Mouse (Mus musculus): Measurements from ENCODE around the gene Mid1. TPM values are rescaled to one million over a fixed set of nuclear protein-coding genes. Genes with fewer than 3 reads are reported as not detected.
"Not testable (repeated sequence)": the region's sequence is repeated elsewhere in the genome, so short reads cannot be mapped to it uniquely, and the experiment has no call there.

Gene Mid1
- polyA plus RNA-seq, 1 experiment = 13.8 TPM

DNA sequence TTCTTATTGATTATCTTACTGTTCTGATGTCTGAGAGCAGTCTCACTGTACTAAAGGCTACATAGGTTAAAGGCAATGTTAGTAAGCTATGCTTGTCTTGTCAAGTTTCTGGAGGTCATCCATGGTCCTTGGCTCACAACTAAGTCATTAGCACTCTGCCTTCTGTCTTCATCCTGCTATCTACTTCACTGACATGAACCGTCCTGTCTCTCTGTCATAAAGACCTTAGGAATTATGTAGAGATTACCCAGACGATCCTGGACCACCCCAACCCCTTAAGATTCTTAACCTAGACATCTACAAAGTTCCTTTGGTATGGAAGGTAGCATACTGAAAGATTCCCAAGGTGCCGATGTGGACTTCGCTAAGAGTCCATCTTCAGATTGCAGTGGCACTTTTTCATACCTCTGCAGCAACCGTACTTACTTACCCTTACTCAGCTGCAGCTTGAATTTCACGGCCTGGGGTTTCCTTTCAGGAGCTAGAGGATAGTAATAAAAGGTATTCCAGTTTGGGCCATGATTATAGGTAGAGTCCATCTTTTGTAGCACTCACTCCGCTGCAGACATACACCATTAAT is 292.9 kb downstream of the Mid1 start:
- H3K27me3 ChIP-seq (replicated peaks); H3K4me3 ChIP-seq (replicated peaks); H3K4me1 ChIP-seq: not testable (repeated sequence)
- H3K36me3 ChIP-seq (replicated peaks; ENCODE audit: low read length) = peaks cover 24% of the 10 kb centered on the region
- peaks cover 62% of the 10 kb centered on the region for H3K9me3 ChIP-seq

DNA sequence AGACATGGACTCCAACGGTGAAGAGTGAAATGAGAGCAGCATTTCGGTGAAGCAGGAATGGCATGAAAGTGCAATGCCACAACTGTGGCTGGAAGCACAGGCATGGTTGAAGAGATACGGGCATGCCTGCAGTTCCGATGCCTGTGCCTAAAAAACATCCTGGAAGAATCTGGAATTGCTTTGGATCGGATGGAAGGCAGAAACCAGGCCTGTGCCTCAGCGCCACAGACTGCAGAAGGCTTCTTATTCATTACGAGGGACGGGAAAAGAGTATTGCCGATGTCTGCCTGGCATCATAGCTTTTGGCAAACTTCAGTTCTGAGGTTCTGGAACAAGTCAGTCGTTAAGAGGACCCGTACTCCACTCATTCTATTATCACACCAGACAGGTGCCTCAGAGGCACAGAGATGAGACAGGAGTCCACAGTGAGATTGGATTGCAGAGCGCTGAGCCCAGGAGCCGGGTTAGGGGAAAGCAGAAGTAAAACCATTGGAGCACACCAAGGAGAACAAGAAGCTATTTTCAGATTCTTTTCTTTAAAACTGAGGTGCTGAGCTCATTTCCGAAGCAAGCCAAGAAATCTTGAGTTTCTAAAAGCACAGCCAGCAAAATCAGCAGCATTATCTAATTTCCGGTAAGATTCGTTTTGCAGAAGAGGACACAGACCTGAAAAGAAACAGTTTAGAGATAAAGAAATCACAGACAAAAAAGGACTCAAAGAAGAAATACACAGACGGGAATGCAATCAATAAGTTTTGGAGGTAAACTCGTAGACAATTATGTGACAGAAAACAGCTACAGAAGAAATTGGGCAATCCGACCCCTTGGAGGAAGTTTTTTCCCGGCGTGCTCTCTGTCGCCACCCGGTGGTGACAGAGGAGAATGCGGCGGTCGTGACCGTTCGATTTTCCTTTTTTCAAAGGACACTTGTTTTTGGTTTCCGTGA is 293.7 kb downstream of the Mid1 start:
- H3K9me3 ChIP-seq = peaks cover 69% of the 10 kb centered on the region
- peaks cover 26% of the 10 kb centered on the region for H3K36me3 ChIP-seq (replicated peaks; ENCODE audit: low read length)
- not testable (repeated sequence) for H3K4me3 ChIP-seq (replicated peaks); H3K27me3 ChIP-seq (replicated peaks); H3K4me1 ChIP-seq

DNA sequence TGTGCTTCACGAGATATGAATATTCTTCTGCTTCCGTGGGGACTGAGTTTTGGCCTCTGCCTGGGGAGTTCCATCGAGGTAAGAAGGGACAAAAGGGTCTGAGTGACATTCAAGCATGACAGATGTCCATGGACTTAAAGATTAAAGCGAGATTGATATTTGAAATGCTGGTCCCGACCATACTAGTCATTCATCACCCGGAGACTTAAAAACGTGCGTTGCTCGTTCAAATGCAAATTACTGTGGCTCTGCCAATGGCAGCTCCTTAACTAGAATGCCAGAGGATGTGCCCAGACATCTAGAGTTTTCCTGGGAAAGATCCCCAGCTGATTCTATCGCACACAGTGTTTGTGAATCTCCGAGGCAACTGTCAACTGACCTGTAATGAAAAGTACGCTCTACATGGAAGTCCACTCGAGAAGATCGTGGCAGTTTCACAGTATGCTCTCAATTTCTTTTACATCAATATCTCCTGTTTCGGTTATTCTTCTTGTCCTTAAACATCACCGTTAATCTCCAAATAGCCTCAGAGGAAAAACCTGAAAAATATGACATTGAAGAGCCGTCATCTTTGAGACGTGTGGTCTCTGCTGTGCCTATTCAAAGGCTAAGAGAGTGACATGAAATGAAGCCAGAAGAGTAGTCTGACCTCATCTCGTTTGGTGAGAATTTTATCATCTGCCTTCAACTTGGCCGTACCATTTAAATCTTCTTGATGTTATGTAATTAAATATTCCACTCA is 294.6 kb downstream of the Mid1 start:
- H3K4me3 ChIP-seq (replicated peaks); H3K27me3 ChIP-seq (replicated peaks); H3K4me1 ChIP-seq: not testable (repeated sequence)
- H3K36me3 ChIP-seq (replicated peaks; ENCODE audit: low read length) = peaks cover 25% of the 10 kb centered on the region
- peaks cover 67% of the 10 kb centered on the region for H3K9me3 ChIP-seq

DNA sequence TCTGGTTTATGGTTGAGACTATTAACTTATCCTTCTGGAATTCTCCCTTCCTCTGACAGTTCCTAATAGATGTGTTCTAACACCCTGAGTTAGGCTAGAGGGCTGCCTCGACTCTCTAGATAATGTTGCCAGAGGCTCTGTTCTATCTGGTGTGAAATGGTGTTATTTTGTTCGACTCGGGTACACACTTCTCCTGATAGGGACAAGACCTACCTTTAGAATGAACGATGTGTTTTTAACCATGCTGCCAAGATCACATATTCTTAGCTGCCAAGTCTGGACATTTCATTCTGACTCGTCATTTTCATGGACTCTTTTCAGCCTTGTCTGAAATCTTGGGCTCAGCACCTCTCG is 295.2 kb downstream of the Mid1 start:
- peaks cover 68% of the 10 kb centered on the region for H3K9me3 ChIP-seq
- not testable (repeated sequence) for H3K4me3 ChIP-seq (replicated peaks); H3K4me1 ChIP-seq; H3K27me3 ChIP-seq (replicated peaks)
- peaks cover 30% of the 10 kb centered on the region for H3K36me3 ChIP-seq (replicated peaks; ENCODE audit: low read length)

DNA sequence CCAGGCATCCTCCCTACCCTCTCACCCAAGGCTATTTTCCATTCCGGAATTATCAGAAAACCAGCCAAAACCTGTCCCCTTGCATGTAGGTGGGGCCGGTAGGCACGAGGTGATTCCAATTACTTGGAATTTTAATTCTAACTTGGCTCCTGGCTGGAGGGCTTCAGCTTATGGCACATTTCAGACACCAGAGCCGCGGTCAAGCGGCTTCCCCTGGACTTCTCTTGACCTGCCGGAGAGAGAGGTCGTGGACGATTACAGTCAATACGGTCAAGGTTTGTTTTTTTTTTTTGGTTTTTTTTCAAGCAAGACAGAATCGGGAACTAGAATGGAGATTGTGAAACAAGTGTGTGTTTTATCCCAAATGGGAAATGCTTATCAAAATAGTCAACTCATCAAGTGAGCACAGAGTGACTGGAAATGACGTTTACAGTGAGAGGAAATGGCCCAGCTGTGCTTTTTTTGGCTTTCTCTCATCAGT is 295.9 kb downstream of the Mid1 start:
- no peak overlapping the region for H3K4me3 ChIP-seq (replicated peaks)
- peaks cover 67% of the 10 kb centered on the region for H3K9me3 ChIP-seq
- H3K27me3 ChIP-seq (replicated peaks) = no peaks in the 10 kb centered on the region
- peaks cover 32% of the 10 kb centered on the region for H3K36me3 ChIP-seq (replicated peaks; ENCODE audit: low read length)
- H3K4me1 ChIP-seq = peaks cover 7% of the 10 kb centered on the region; the same call in 1 of the 2 replicates
- TF ChIP-seq GATA1 (IDR thresholded peaks at IDR 0.05; ENCODE audit: borderline replicate concordance, low read length) (no peak), FLI1 (IDR thresholded peaks at IDR 0.05; ENCODE audit: low read length) (no peak)

DNA sequence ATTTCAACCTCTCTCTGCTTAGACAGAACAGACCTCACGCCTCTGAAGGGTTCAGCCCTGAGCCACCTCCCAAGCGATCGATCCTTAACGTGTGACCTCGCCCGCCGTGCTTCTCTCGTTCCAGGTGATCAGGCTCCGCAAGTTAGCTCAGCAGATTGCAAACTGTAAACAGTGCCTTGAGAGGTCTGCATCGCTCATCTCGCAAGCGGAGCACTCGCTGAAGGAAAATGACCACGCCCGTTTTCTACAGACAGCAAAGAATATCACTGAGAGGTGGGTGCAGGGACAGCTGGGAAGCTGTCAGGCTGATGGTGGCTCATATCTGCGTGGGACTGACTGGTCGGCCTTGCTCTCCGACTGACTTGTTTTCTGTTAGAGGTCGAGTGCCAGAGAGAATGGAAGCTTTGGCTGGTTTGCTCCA is 296.8 kb downstream of the Mid1 start:
- peaks cover 36% of the 10 kb centered on the region for H3K36me3 ChIP-seq (replicated peaks; ENCODE audit: low read length)
- peaks cover 11% of the 10 kb centered on the region; the same call in 1 of the 2 replicates for H3K4me1 ChIP-seq
- not testable (repeated sequence) for H3K4me3 ChIP-seq (replicated peaks); H3K27me3 ChIP-seq (replicated peaks)
- H3K9me3 ChIP-seq = peaks cover 74% of the 10 kb centered on the region

DNA sequence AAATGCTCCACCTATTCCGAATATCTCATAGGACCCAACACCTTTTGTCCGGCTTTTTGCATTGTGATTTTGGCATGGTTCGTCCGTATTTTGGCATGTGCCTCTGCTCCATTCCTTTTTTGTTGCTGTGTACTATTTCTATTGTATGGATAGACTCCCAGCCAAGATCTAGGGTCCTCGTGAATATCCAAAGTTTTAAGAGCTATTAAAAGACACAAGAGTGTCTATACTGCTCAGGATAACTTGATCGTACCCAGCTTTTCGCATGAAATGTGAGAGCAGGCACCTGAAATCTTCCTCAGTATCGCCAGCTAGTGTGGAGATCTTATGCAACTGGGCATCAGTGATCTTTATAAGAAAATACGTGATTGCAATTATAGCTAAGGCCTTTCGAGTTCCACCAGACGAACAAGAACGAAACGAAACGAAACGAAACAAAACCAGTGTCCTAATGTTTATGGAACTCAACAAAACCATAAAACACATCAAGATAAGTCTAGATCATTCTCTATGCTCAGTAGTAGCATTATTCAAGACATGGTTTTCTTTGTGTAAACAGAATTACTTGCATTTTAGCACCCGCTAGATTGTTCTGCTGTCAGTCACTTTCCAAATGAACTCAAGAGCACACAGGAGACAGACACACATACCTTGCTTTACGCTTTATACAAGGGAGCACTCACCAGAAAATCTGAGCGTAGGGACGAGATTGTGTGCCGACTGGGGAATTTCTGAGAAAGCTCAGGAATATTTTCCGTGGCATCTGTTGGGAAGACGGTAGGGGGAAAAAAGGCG is 297.8 kb downstream of the Mid1 start:
- H3K27me3 ChIP-seq (replicated peaks); H3K4me3 ChIP-seq (replicated peaks): not testable (repeated sequence)
- Histone ChIP-seq H3K4me1 (peaks cover 16% of the 10 kb centered on the region), H3K9me3 (peaks cover 82% of the 10 kb centered on the region), H3K36me3 (replicated peaks; ENCODE audit: low read length) (peaks cover 41% of the 10 kb centered on the region)

DNA sequence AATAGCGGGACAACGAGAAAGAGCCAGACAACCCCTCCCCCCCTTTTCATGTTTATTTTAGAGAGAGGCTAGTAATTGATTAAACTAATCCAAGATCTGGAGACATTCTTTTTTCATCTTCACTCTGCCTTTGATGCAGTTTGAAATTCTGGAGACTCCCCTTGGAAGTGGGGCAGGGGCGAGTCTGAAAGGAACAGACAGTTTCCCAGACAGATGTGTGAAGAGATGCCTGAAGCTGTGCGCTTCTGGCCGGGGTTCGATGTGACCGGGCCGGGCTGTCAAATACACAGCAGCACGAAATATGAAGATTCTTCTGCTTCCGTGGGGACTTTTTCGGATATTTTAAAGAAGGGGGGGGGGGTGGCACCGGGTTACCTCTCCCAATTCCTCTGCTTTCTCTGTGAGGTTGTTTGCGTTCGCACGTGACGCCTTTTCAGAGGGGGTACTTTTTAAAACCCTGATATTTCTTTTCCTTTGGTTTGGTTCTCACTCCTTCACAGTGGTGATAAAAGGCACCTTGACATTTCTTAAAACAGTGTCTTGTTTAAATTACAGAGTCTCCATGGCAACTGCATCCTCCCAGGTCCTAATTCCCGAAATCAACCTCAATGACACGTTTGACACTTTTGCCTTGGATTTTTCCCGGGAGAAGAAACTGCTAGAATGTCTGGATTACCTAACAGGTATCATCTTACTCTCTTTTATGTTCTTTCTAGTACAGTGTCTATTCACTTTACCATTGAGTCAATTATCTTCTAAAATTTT is 298.6 kb downstream of the Mid1 start:
- not testable (repeated sequence) for H3K27me3 ChIP-seq (replicated peaks); H3K4me3 ChIP-seq (replicated peaks)
- Histone ChIP-seq H3K9me3 (peaks cover 77% of the 10 kb centered on the region), H3K36me3 (replicated peaks; ENCODE audit: low read length) (peaks cover 36% of the 10 kb centered on the region), H3K4me1 (peaks cover 16% of the 10 kb centered on the region)

DNA sequence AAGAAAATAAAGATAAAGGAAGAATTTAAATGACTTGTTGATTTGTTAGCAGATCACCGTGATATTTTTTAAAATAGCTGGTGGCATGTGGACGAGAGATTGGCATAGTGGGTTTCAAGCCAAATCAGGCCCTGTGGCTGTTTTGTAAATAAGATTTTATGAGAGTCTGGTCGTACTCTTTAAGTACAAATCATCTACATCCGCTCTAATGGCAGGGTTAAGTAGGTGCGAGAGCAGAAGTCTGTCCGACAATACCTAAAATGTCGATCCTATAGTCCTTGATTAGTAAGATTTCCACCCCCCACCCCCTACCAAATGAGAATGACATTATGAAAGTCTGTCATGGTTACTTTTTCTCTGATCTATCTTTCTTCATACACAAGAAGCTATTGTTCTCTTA is 299.3 kb downstream of the Mid1 start:
- not testable (repeated sequence) for H3K27me3 ChIP-seq (replicated peaks); H3K4me3 ChIP-seq (replicated peaks)
- peaks cover 16% of the 10 kb centered on the region for H3K4me1 ChIP-seq
- H3K36me3 ChIP-seq (replicated peaks; ENCODE audit: low read length) = peaks cover 42% of the 10 kb centered on the region
- H3K9me3 ChIP-seq = peaks cover 81% of the 10 kb centered on the region

DNA sequence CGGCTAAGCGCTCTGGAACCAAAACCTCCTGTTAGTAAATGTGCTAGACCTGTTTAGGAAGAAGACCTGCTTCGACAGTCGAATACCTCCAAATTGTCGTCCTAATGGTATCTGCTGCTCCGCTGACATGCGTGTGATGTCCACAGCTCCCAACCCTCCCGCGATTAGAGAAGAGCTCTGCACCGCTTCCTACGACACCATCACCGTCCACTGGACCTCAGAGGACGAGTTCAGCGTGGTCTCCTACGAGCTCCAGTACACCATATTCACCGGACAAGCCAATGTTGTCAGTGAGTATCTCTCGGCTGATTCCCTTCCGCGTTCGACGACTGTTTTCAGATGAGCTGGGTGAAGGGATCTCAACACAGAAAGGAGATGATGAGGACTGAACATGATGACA is 299.9 kb downstream of the Mid1 start:
- peaks cover 16% of the 10 kb centered on the region for H3K4me1 ChIP-seq
- H3K27me3 ChIP-seq (replicated peaks) = not testable (repeated sequence)
- peaks cover 78% of the 10 kb centered on the region for H3K9me3 ChIP-seq
- H3K36me3 ChIP-seq (replicated peaks; ENCODE audit: low read length) = peaks cover 44% of the 10 kb centered on the region
- peak overlapping the region; percentile 0 for H3K4me3 ChIP-seq (replicated peaks)

DNA sequence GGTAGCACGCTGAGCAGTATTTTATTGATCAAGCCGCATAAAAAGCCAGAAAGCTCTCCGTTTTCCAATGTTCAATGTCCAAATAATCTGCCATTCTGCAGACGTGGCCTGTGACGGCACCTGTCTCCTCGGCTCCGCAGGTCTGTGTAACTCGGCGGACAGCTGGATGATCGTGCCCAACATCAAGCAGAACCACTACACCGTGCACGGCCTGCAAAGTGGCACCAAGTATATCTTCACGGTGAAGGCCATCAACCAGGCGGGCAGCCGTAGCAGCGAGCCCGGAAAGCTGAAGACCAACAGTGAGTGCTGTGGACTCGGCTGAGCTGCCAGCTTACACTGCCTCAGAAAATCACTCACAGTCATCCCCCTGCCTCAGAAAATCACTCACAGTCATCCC is 300.8 kb downstream of the Mid1 start:
- not testable (repeated sequence) for H3K27me3 ChIP-seq (replicated peaks); H3K4me1 ChIP-seq
- H3K4me3 ChIP-seq (replicated peaks) = peak overlapping the region; percentile 2
- H3K9me3 ChIP-seq = peaks cover 75% of the 10 kb centered on the region
- H3K36me3 ChIP-seq (replicated peaks; ENCODE audit: low read length) = peaks cover 45% of the 10 kb centered on the region

DNA sequence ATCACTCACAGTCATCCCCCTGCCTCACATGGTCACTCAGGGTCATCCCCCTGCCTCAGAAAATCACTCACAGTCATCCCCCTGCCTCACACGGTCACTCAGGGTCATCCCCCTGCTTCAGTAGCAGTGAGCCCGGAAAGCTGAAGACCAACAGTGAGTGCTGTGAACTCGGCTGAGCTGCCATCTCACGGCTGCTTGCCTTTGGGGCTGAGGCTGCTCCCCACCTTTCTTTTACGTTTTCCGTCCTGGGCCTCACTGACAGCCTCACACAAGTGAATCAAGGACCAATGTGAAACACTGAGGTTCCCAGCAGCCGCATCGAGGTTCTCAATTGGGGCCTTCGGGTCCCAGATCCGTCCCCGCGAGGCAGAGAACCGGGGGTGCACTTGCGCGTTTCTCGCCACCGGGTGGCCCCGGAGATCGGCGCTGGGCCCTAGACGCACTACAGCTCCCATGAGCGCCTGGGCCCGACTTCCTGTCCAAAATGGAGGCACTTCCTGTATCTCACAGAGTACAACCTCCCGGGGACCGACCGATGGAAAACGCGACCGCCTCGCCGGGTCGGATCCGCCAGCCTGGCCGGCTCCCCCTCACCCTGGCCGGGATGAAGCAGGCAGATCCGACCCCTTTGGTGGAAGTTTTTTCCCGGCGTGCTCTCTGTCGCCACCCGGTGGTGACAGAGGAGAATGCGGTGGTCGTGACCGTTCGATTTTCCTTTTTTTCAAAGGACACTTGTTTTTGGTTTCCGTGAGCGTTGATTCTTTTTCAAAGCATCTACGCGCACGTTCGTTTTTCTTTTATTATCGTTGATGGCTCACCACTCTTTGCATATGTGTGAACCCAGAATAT is 301.7 kb downstream of the Mid1 start:
- peaks cover 41% of the 10 kb centered on the region for H3K36me3 ChIP-seq (replicated peaks; ENCODE audit: low read length)
- peak overlapping the region; percentile 48 for H3K4me3 ChIP-seq (replicated peaks)
- H3K27me3 ChIP-seq (replicated peaks) = not testable (repeated sequence)
- H3K9me3 ChIP-seq = peaks cover 76% of the 10 kb centered on the region
- peaks cover 18% of the 10 kb centered on the region for H3K4me1 ChIP-seq

DNA sequence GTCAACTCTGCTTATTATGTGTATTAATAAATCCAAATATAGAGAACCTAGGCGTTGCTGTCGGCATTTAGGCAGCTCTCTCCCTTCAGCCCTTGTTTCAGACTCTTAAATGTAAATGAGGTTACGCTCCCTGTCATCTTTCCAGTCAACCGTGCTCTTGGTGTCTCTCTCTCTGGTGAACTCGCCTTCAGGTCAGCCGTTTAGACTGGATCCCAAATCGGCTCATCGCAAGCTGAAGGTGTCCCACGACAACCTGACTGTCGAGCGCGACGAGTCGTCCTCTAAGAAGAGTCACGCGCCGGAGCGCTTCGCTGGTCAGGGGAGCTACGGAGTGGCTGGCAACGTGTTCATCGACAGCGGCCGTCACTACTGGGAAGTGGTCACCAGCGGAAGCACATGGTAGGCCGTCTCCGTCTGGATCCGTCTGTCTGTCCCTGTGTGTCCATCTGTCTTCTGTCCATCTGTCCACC is 302.4 kb downstream of the Mid1 start:
- Histone ChIP-seq H3K36me3 (replicated peaks; ENCODE audit: low read length) (peaks cover 35% of the 10 kb centered on the region), H3K4me1 (peaks cover 18% of the 10 kb centered on the region), H3K9me3 (peaks cover 74% of the 10 kb centered on the region), H3K4me3 (replicated peaks) (peak overlapping the region; percentile 4)
- not testable (repeated sequence) for H3K27me3 ChIP-seq (replicated peaks)
